Mouse (Mus musculus): ENCODE data around the gene Camta2. TPM values are rescaled to one million over a fixed set of nuclear protein-coding genes. Genes with fewer than 3 reads are reported as not detected.

Gene Camta2
- total RNA-seq (2021) (10 to 100 TPM; 37.8 to 37.9 TPM), polyA plus RNA-seq (2012; rRNA removed) (27.6 and 32.5 TPM in 2 replicates)
- long read RNA-seq, full-length matches to known transcripts: 32 of 59 reads
- long read RNA-seq, partial matches to known transcripts: 20 of 59 reads
- long read RNA-seq, other reads (novel, unspliced or antisense): 7 of 59 reads

- peak within 1 kb of the TSS; percentile 93 for H3K9ac ChIP-seq (ENCODE audit: low read depth, low read length)
- peak within 1 kb of the TSS; percentile 98 for H3K27ac ChIP-seq
- H3K36me3 ChIP-seq (ENCODE audit: control insufficient read depth, insufficient read depth, low read length): no peaks in the 10 kb centered on the region; the same call in 1 of the 2 replicates
- H3K4me1 ChIP-seq (ENCODE audit: control insufficient read depth, insufficient read depth, low read length): peaks cover 4% of the 10 kb centered on the region
- WGBS: 1% methylated on average over 55 of the region's 55 CpGs
- intact Hi-C loops (cut with DNase I): loop anchor here (1.0 to 5.0 kb wide), 4 partner anchors 13 to 70 kb away; partner anchors contain the start of genes Inca1, Kif1c, Rnf167 and Slc25a11
- H3K4me3 ChIP-seq: peak within 1 kb of the TSS; percentile 84
- TF ChIP-seq EP300 (IDR thresholded peaks at IDR 0.05; ENCODE audit: insufficient read depth, low read depth, low read length): no peak
- TF ChIP-seq POLR2A (IDR thresholded peaks at IDR 0.05; ENCODE audit: insufficient read depth, low read depth, low read length): peak; percentile 90
- peak; percentile 79 for TF ChIP-seq CTCF (IDR thresholded peaks at IDR 0.05)
- peak; percentile 94 to 96 for DNase-seq
- H3K79me2 ChIP-seq (replicated peaks; ENCODE audit: control insufficient read depth, insufficient read depth, low read length): no peaks in the 10 kb centered on the region
- H3K27me3 ChIP-seq (ENCODE audit: control insufficient read depth, insufficient read depth, low read length): no peaks in the 10 kb centered on the region
Observed at GRCm38 (mm10) chr11:70687601-70688199, at the start of gene Camta2. TSS of gene Camta2 (minus strand) at chr11:70688105.

- Histone ChIP-seq H3K4me3 (no peak overlapping the region), H3K4me1 (ENCODE audit: control insufficient read depth, insufficient read depth, low read length) (no peaks in the 10 kb centered on the region), H3K79me2 (replicated peaks; ENCODE audit: control insufficient read depth, insufficient read depth, low read length) (no peaks in the 10 kb centered on the region), H3K36me3 (ENCODE audit: control insufficient read depth, insufficient read depth, low read length) (no peaks in the 10 kb centered on the region), H3K27me3 (ENCODE audit: control insufficient read depth, insufficient read depth, low read length) (no peaks in the 10 kb centered on the region), H3K27ac (no peak overlapping the region), H3K9ac (ENCODE audit: low read depth, low read length) (no peak overlapping the region)
- DNase-seq: no peak
- 72% methylated on average over 5 of the region's 5 CpGs for WGBS
- TF ChIP-seq EP300 (IDR thresholded peaks at IDR 0.05; ENCODE audit: insufficient read depth, low read depth, low read length) (no peak), POLR2A (IDR thresholded peaks at IDR 0.05; ENCODE audit: insufficient read depth, low read depth, low read length) (no peak), CTCF (IDR thresholded peaks at IDR 0.05) (no peak)
- intact Hi-C loops (cut with DNase I): loop anchor here (5.0 kb wide), 1 partner anchor 41 kb away; no protein-coding TSS in a partner anchor
Observed at GRCm38 (mm10) chr11:70733256-70733655, 45.4 kb upstream of the Camta2 start.

GRCm38 (mm10) chr11:70731178-70731577, 43.3 kb upstream of the Camta2 start:
- Histone ChIP-seq H3K9ac (ENCODE audit: low read depth, low read length) (no peak overlapping the region; the same call in 1 of the 2 replicates), H3K27me3 (ENCODE audit: control insufficient read depth, insufficient read depth, low read length) (no peaks in the 10 kb centered on the region), H3K27ac (no peak overlapping the region), H3K36me3 (ENCODE audit: control insufficient read depth, insufficient read depth, low read length) (no peaks in the 10 kb centered on the region; the same call in 1 of the 2 replicates), H3K4me1 (ENCODE audit: control insufficient read depth, insufficient read depth, low read length) (no peaks in the 10 kb centered on the region), H3K79me2 (replicated peaks; ENCODE audit: control insufficient read depth, insufficient read depth, low read length) (no peaks in the 10 kb centered on the region), H3K4me3 (no peak overlapping the region)
- 47% methylated on average over 5 of the region's 5 CpGs for WGBS
- DNase-seq: no peak
- TF ChIP-seq CTCF (IDR thresholded peaks at IDR 0.05) (no peak), POLR2A (IDR thresholded peaks at IDR 0.05; ENCODE audit: insufficient read depth, low read depth, low read length) (no peak), EP300 (IDR thresholded peaks at IDR 0.05; ENCODE audit: insufficient read depth, low read depth, low read length) (no peak)
- intact Hi-C loops (cut with DNase I): loop anchor here (5.0 kb wide), 1 partner anchor 39 kb away; no protein-coding TSS in a partner anchor

GRCm38 (mm10) chr11:70730427-70731038, 42.6 kb upstream of the Camta2 start:
- no peak overlapping the region for H3K9ac ChIP-seq (ENCODE audit: low read depth, low read length)
- no peak overlapping the region for H3K27ac ChIP-seq
- no peaks in the 10 kb centered on the region for H3K79me2 ChIP-seq (replicated peaks; ENCODE audit: control insufficient read depth, insufficient read depth, low read length)
- no peaks in the 10 kb centered on the region; the same call in 1 of the 2 replicates for H3K36me3 ChIP-seq (ENCODE audit: control insufficient read depth, insufficient read depth, low read length)
- no peak for TF ChIP-seq CTCF (IDR thresholded peaks at IDR 0.05)
- TF ChIP-seq EP300 (IDR thresholded peaks at IDR 0.05; ENCODE audit: insufficient read depth, low read depth, low read length): no peak
- no peak for TF ChIP-seq POLR2A (IDR thresholded peaks at IDR 0.05; ENCODE audit: insufficient read depth, low read depth, low read length)
- 80% methylated on average over 9 of the region's 9 CpGs for WGBS
- H3K4me3 ChIP-seq: no peak overlapping the region
- DNase-seq: no peak
- intact Hi-C loops (cut with DNase I): loop anchor here (5.0 kb wide), 1 partner anchor 38 kb away; no protein-coding TSS in a partner anchor
- no peaks in the 10 kb centered on the region for H3K4me1 ChIP-seq (ENCODE audit: control insufficient read depth, insufficient read depth, low read length)
- no peaks in the 10 kb centered on the region for H3K27me3 ChIP-seq (ENCODE audit: control insufficient read depth, insufficient read depth, low read length)

DNA sequence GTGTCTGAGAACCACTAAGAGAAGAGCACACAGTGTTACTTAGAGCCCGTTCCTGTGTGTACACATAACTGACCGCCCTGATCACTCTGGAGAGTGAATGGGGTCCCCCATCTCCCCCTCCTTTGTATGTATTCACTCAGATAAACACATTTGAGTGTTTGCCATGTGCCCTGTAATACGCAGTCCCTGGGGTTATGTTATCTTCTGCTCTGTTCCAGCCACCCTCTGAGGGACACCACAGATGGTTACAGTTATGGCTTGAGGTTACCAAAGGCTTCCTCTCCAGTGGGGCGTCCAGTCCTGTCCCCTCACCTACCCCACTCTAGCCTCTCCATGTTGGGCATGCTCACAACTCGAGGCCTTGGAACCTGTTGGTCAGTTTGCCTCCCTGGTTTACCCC, 39.5 kb upstream of the Camta2 start:
- no peak for TF ChIP-seq POLR2A (IDR thresholded peaks at IDR 0.05; ENCODE audit: insufficient read depth, low read depth, low read length)
- TF ChIP-seq CTCF (IDR thresholded peaks at IDR 0.05): no peak
- no peak for TF ChIP-seq EP300 (IDR thresholded peaks at IDR 0.05; ENCODE audit: insufficient read depth, low read depth, low read length)
- H3K27ac ChIP-seq: no peak overlapping the region
- no peak overlapping the region for H3K9ac ChIP-seq (ENCODE audit: low read depth, low read length)
- intact Hi-C loops (cut with DNase I): no loop called here
- no peaks in the 10 kb centered on the region for H3K79me2 ChIP-seq (replicated peaks; ENCODE audit: control insufficient read depth, insufficient read depth, low read length)
- H3K4me1 ChIP-seq (ENCODE audit: control insufficient read depth, insufficient read depth, low read length): no peaks in the 10 kb centered on the region
- 78% methylated on average over 5 of the region's 5 CpGs for WGBS
- H3K27me3 ChIP-seq (ENCODE audit: control insufficient read depth, insufficient read depth, low read length): no peaks in the 10 kb centered on the region
- DNase-seq: peak in 1 of 2 experiments; percentile 12
- no peak overlapping the region for H3K4me3 ChIP-seq
- no peaks in the 10 kb centered on the region; the same call in 1 of the 2 replicates for H3K36me3 ChIP-seq (ENCODE audit: control insufficient read depth, insufficient read depth, low read length)
